Mouse (Mus musculus) kidney, adult 18-20 months (tissue): ENCODE measurements at regions not wholly inside any gene's neighbourhood (a gene's known extent, or its start where the extent isn't known, plus 50 kb on each side); places are given as distances from the start of the nearest gene placed in this dataset.

Source experiments
- DNase-seq: peaks from one replicate; pipeline ENCODE4 v3.0.0; 2021

DNA sequence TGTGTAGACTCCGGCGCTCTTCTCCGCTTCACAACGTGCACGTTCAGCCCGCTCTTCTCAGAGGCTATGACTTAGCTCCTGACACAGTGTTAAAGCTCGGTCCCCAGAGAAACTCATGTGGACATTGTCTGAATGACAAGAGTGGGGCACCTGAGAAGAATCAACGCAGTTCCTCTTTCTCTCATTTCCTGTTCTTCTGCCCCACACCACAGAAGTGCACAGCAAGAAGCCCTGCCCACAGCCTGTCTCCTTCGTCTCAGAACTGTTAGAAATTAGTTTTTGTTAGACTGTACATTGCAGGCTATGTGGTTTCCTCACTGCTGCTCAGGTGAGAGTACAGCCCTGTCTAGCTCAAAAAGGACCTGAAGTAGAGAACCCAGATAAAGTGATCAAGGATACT lies 94.1 kb upstream of the Nsun2 start:
- no peak for DNase-seq

DNA sequence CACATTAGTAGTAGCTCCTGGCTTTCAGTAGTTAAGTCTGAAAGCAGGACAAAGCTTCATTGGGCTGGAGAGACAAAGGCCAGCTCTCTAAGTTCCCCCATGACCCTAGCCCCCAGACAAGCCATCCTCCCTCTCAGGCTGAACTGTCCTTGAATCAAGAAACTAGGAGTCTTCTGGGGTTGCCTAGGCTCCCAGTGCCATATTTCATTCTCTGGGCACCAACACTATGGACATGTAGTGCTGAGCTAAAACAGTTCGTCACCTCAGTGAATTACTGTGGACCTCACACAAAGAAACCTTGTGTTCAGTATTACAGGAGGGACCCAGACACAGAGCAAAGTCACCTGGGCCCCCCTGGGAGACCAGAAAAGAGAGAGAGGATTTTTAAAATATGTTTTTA lies 91.7 kb upstream of the Nsun2 start:
- DNase-seq = no peak

DNA sequence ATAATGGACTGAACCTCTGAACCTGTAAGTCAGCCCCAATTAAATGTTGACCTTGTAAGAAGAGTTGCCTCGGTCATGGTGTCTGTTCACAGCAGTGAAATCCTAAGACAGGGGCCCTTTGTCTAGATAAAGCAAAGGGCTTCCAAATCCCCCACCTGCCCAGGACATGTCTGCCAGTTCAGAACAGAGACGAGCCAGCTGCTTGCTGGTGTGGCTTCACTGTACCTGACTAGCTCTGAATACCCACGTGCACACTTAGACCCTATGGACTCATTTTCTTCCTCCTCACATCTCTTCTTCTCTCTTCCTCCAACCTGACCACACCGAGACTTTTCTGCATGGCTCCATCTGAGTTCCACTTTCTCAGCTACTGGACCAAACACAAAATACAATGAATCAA lies 87.9 kb upstream of the Nsun2 start:
- no peak for DNase-seq
